Mouse (Mus musculus): ENCODE data around the gene Mmp19.

DNA sequence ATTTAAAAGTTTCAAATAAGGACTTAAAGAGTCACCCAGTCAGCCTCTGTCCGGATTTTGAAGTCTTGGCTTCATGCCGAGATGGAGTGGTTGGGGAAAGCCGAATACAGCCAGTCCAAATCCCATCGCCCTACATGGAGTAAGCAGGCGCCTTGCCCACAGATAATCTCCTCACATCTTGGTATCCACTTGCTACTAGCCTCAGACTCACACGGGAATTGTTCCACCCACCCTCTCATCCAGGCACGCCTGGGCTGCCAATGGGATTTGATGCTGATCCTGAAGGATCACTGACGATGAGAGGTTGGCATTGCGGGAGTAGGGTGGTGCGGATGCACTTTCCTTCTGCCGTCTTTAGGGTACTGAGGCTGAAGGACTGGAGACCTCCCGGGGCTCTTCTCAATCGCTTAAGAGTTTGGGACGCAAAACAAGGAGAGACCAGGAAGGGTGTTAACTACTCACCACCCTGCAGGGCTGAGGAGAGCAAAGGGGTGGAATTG lies 13.1 kb downstream of the Mmp19 start, which contains the start of gene Dnajc14:
- no peak for TF ChIP-seq CTCF (IDR thresholded peaks at IDR 0.05; ENCODE audit: extremely low read depth, insufficient read depth, insufficient read length, insufficient replicate concordance)
- no peak for TF ChIP-seq POLR2A (IDR thresholded peaks at IDR 0.05; ENCODE audit: low read depth, low read length)

Data from spleen, adult 2 months (tissue).